Mouse (Mus musculus) heart, adult 9 months (tissue): ENCODE results near the gene Ccl21a.
"Not testable (repeated sequence)": the region's sequence is repeated elsewhere in the genome, so short reads cannot be mapped to it uniquely, and the experiment has no call there.

Experiments
- DNase-seq, 2 experiments: peaks; one replicate each; pipeline ENCODE4 v3.0.0; 2022; ENCODE audit warnings: low spot score in 2 of 2

Ccl21a gene

DNA sequence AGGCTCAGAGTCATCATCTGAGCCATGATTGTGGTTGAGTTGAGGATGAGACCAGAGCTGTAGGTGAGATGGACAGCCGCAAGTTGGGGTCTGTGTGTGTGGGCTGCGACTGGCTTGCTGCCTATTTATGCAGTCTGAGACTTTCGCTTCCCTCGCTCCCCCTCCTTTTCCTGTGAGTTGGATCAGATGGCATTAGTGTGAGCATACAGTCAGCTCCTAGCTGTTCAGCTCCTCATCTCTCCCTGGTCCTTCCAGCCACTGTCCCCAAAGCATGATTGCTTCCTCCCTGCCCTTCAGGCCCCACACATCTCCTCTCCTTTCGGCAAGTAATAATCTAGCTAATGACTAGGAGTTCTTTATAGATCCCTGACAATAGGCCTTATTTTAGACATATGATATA is at the start of gene Ccl21a:
Ccl21a (minus strand) TSS at position 101 of the 400 bp plus-strand sequence.
- not testable (repeated sequence) for DNase-seq

DNA sequence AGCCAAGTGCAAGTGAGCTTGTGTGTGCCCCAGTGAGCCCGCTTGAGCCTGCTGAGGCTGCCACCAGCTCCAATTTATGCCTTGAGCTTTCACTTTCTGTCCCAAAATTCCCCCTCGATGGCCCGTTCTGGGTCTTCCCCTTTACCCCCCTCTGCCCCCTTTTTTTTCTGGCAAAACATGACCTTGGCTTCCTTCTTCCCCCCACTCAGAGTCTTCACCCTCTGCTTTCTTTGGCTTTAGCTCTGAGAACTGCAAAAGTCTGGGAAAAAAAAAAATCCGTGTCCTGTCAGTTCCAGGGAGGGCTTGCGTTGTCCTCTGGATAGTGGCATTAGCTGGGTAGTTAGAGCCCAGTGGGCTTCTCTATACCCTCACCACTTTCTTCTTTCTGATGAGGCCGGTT is 17.3 kb downstream of the Ccl21a start, which contains the start of gene Ccl19:
Ccl19 (minus strand) TSS at position 101 of the 400 bp plus-strand sequence.
- not testable (repeated sequence) for DNase-seq

DNA sequence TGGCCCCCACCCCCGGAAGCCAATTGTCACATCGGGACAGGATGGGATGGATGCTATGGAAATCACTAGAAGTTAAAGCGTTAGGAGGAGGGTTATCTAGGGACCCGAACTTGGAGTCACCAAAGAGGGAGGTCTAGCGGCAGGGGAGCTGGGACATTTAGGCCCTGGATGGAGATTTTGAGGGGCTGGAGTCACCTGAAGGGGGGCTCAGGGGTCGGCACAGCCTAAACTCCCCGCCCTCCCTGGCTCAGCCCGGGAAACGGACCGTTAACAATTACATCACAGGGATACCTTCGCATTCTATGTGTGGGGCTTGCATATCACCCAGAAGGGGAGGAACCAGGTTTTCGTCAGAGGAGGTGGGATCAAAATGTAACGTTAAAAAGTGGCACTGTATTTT is 38.5 kb downstream of the Ccl21a start, which contains the start of gene 4930578G10Rik:
4930578G10Rik (plus strand) TSS at position 301 of the 400 bp plus-strand sequence.
- DNase-seq, result not testable (repeated sequence)
